Mouse (Mus musculus): ENCODE data around the gene Grm2.

GRCm38 (mm10) chr9:106656820-106657219, 938 bp upstream of the Grm2 start:
- TF ChIP-seq CTCF (IDR thresholded peaks at IDR 0.05; ENCODE audit: control insufficient read depth, insufficient read depth, low read length) (no peak), POLR2A (IDR thresholded peaks at IDR 0.05; ENCODE audit: borderline replicate concordance, control insufficient read depth, low read depth, low read length) (no peak)

All from bone marrow, adult 2 months (tissue).